Mouse (Mus musculus) MEL (cell line): ENCODE data around the gene Rab11fip4. TPM values are rescaled to one million over a fixed set of nuclear protein-coding genes. Genes with fewer than 3 reads are reported as not detected.

Source experiments
- DNase-seq: peaks from one replicate; pipeline ENCODE4 v3.0.0; 2011; ENCODE audit warnings: low read depth, low spot score
- H3K27ac ChIP-seq: 2 replicates; pipeline ENCODE4 v1.5.1; 2012; ENCODE audit warnings: low read depth, mild to moderate bottlenecking, control low read depth, low read length, moderate library complexity; ENCODE audit not compliant: control insufficient read depth
- H3K27me3 ChIP-seq, 2 experiments: fragments of 150-350 bp in 1 of 2; sonication (generic) in 1 of 2; 2 replicates each; pipeline ENCODE4 v1.6.1; 2012; ENCODE audit warnings: low read length in 2 of 2, mild to moderate bottlenecking in 2 of 2, improper control_type of control experiment in 1 of 2, moderate library complexity in 1 of 2; ENCODE audit not compliant: insufficient read depth in 2 of 2, control insufficient read depth in 1 of 2
- H3K36me3 ChIP-seq, 2 experiments: 2 replicates each; pipeline ENCODE4 v1.6.1; 2012 to 2014; ENCODE audit warnings: low read length in 2 of 2, improper control_type of control experiment in 1 of 2, inconsistent platforms in 1 of 2, mild to moderate bottlenecking in 1 of 2; ENCODE audit not compliant: insufficient read depth in 2 of 2, control insufficient read depth in 1 of 2
- H3K4me1 ChIP-seq, 2 experiments: fragments of 150-350 bp in 1 of 2; sonication (generic) in 1 of 2; 2 replicates each; pipeline ENCODE4 v1.6.1; 2012; ENCODE audit warnings: low read length in 2 of 2, improper control_type of control experiment in 1 of 2, mild to moderate bottlenecking in 1 of 2; ENCODE audit not compliant: insufficient read depth in 2 of 2, control insufficient read depth in 1 of 2
- H3K4me3 ChIP-seq, 2 experiments: fragments of 150-350 bp in 1 of 2; sonication (generic) in 1 of 2; 2 replicates each; pipeline ENCODE4 v1.5.1; 2012; ENCODE audit warnings: low read depth in 2 of 2, low read length in 2 of 2, mild to moderate bottlenecking in 2 of 2, moderate library complexity in 2 of 2, control low read depth in 1 of 2, improper control_type of control experiment in 1 of 2; ENCODE audit not compliant: control insufficient read depth in 1 of 2, insufficient read depth in 1 of 2
- H3K79me2 ChIP-seq: 2 replicates; pipeline ENCODE4 v1.6.1; 2012; ENCODE audit warnings: mild to moderate bottlenecking, low read length, moderate library complexity; ENCODE audit not compliant: control insufficient read depth, poor library complexity, insufficient read depth
- H3K9ac ChIP-seq: 2 replicates; pipeline ENCODE4 v1.6.1; 2012; ENCODE audit warnings: low read depth, mild to moderate bottlenecking, control low read depth, low read length, moderate library complexity; ENCODE audit not compliant: control insufficient read depth, poor library complexity, severe bottlenecking
- H3K9me3 ChIP-seq: fragments of 150-350 bp; sonication (generic); replicated peaks from 2 replicates; pipeline ENCODE4 v1.6.1; 2012; ENCODE audit warnings: mild to moderate bottlenecking, low read length, improper control_type of control experiment, moderate library complexity; ENCODE audit not compliant: insufficient read depth
- BHLHE40 ChIP-seq: IDR thresholded peaks from 2 replicates; pipeline ENCODE4 v1.6.1; 2012; ENCODE audit warnings: low read depth, mild to moderate bottlenecking, inconsistent platforms, low read length, improper control_type of control experiment, borderline replicate concordance
- CTCF ChIP-seq, 3 experiments: IDR thresholded peaks in 2 of 3; conservative IDR thresholded peaks in 1 of 3; 2 replicates each; pipeline ENCODE4 v1.5.1; 2011 to 2012; ENCODE audit warnings: low read length in 3 of 3, low read depth in 2 of 3, mild to moderate bottlenecking in 2 of 3, improper control_type of control experiment in 1 of 3, inconsistent platforms in 1 of 3, mixed read lengths in 1 of 3, moderate library complexity in 1 of 3; ENCODE audit not compliant: control insufficient read depth in 1 of 3, insufficient read depth in 1 of 3, poor library complexity in 1 of 3, severe bottlenecking in 1 of 3
- E2F4 ChIP-seq: IDR thresholded peaks from 2 replicates; pipeline ENCODE4 v1.6.1; 2011; ENCODE audit warnings: low read depth, low read length, improper control_type of control experiment, borderline replicate concordance
- EP300 ChIP-seq, 2 experiments: IDR thresholded peaks; 2 replicates each; pipeline ENCODE4 v1.6.1; 2011; ENCODE audit warnings: improper control_type of control experiment in 2 of 2, low read length in 2 of 2, low read depth in 1 of 2, mild to moderate bottlenecking in 1 of 2
- ETS1 ChIP-seq: IDR thresholded peaks from 2 replicates; pipeline ENCODE4 v1.6.1; 2012; ENCODE audit warnings: low read depth, mild to moderate bottlenecking, inconsistent platforms, low read length, improper control_type of control experiment, moderate library complexity
- GABPA ChIP-seq: IDR thresholded peaks from 2 replicates; pipeline ENCODE4 v1.6.1; 2012; ENCODE audit warnings: low read depth, mild to moderate bottlenecking, inconsistent platforms, low read length, improper control_type of control experiment, moderate library complexity
- GATA1 ChIP-seq: IDR thresholded peaks from 2 replicates; pipeline ENCODE4 v1.6.1; 2011; ENCODE audit warnings: low read depth, low read length, improper control_type of control experiment
- MAFK ChIP-seq: IDR thresholded peaks from 2 replicates; pipeline ENCODE4 v1.6.1; 2011; ENCODE audit warnings: low read depth, mild to moderate bottlenecking, low read length, improper control_type of control experiment, borderline replicate concordance
- MAX ChIP-seq: IDR thresholded peaks from 2 replicates; pipeline ENCODE4 v1.6.1; 2011; ENCODE audit warnings: low read length, improper control_type of control experiment
- NRF1 ChIP-seq: IDR thresholded peaks from 2 replicates; pipeline ENCODE4 v1.6.1; 2014; ENCODE audit warnings: low read depth, mild to moderate bottlenecking, inconsistent platforms, low read length, improper control_type of control experiment, moderate library complexity; ENCODE audit not compliant: poor library complexity, insufficient read depth, severe bottlenecking
- POLR2AphosphoS5 ChIP-seq: IDR thresholded peaks from 2 replicates; pipeline ENCODE4 v1.6.1; 2012; ENCODE audit warnings: low read depth, borderline replicate concordance, mild to moderate bottlenecking, inconsistent platforms, low read length, moderate library complexity, mixed read lengths
- RCOR1 ChIP-seq: IDR thresholded peaks from 2 replicates; pipeline ENCODE4 v1.6.1; 2012; ENCODE audit warnings: low read depth, mild to moderate bottlenecking, inconsistent platforms, low read length, improper control_type of control experiment
- TAL1 ChIP-seq: IDR thresholded peaks from 2 replicates; pipeline ENCODE4 v1.6.1; 2012; ENCODE audit warnings: mild to moderate bottlenecking, inconsistent platforms, low read length, moderate library complexity, mixed read lengths
- TBP ChIP-seq: IDR thresholded peaks from 2 replicates; pipeline ENCODE4 v1.8.0; 2011; ENCODE audit warnings: low read depth, low read length, improper control_type of control experiment
- TCF12 ChIP-seq: IDR thresholded peaks from 2 replicates; pipeline ENCODE4 v1.6.1; 2014; ENCODE audit warnings: low read depth, mild to moderate bottlenecking, inconsistent platforms, low read length, improper control_type of control experiment, moderate library complexity
- UBTF ChIP-seq: IDR thresholded peaks from 2 replicates; pipeline ENCODE4 v1.6.1; 2012; ENCODE audit warnings: low read depth, mild to moderate bottlenecking, inconsistent platforms, low read length, improper control_type of control experiment, moderate library complexity, borderline replicate concordance; ENCODE audit not compliant: insufficient read depth
- USF2 ChIP-seq, 2 experiments: IDR thresholded peaks; 2 replicates each; pipeline ENCODE4 v1.6.1; 2011 to 2012; ENCODE audit warnings: improper control_type of control experiment in 2 of 2, low read length in 2 of 2, borderline replicate concordance in 1 of 2, inconsistent platforms in 1 of 2, low read depth in 1 of 2, mild to moderate bottlenecking in 1 of 2; ENCODE audit not compliant: insufficient read depth in 1 of 2
- ZC3H11A ChIP-seq: IDR thresholded peaks from 2 replicates; pipeline ENCODE4 v1.6.1; 2012; ENCODE audit warnings: low read depth, mild to moderate bottlenecking, inconsistent platforms, low read length, improper control_type of control experiment
- ZKSCAN1 ChIP-seq: IDR thresholded peaks from 2 replicates; pipeline ENCODE4 v1.6.1; 2012; ENCODE audit warnings: low read depth, mild to moderate bottlenecking, inconsistent platforms, low read length, improper control_type of control experiment, moderate library complexity
- ZMIZ1 ChIP-seq: IDR thresholded peaks from 2 replicates; pipeline ENCODE4 v1.6.1; 2012; ENCODE audit warnings: low read depth, mild to moderate bottlenecking, inconsistent platforms, low read length, improper control_type of control experiment, moderate library complexity
- polyA plus RNA-seq, 2 experiments: library from polyadenylated mRNA; stranded (reverse) in 1 of 2; unstranded in 1 of 2; fragments of >175 nt in 1 of 2; fragments of >200 nt in 1 of 2; gene quantifications; 2 replicates each; pipeline versions ENCODE4 v1.2.1 to v1.2.4; 2012; ENCODE audit warnings: low replicate concordance in 2 of 2, low read depth in 1 of 2; ENCODE audit not compliant: insufficient read length in 2 of 2, insufficient read depth in 1 of 2, missing spikeins in 1 of 2
- total RNA-seq: library from RNA; depleted of rRNA; stranded (reverse); fragments of 300-350 nt; gene quantifications from 2 replicates; pipeline ENCODE4 v1.2.3, GENCODE M21; 2012

The Rab11fip4 gene
- total and polyA plus RNA-seq, 3 experiments, result under 0.01 to 0.03 TPM; not detected in 1

DNA sequence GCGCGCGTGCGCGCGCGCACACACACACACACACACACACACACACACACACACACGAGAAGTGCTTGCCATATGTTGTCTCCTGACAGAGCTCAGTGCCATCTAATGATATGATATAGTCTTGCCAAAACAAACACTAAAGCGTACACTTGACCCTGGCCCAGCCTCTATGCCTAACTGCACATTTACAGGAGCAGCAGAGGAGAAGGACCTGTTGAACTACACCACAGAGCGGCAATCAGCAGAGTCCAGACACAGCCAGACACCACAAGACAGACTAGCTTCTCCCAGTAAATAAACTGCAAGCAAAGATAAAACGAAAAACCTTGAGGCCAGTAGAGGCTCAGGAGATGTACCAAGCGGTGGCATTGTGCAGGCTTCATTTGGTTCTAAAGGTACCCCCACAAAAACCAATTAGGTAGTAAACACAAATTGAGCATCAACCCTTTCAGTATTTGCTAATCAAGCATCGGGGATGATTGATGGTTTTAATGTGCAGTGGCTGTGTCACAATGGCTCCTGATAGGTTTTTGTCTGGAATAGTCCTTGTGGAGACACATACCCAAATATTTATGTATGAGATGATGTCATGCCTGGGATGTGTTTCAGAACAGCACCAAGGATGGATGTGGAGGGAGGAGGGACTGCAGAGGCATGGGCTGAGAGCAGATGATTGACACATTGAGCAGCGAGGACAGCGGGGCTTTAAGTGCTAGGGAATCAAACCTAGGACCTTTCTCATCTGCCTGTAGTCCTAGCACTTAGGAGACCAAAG, 145.4 kb downstream of the Rab11fip4 start (continued):
- TF ChIP-seq E2F4 (no peak), CTCF (IDR thresholded peaks at IDR 0.05 in 2 of 3, conservative IDR thresholded peaks at IDR 0.05 in 1 of 3; ENCODE audit: control insufficient read depth in 1 of 3, insufficient read depth in 1 of 3, low read depth in 2 of 3, low read length in 3 of 3, poor library complexity in 1 of 3, severe bottlenecking in 1 of 3) (no peak), ZC3H11A (no peak), POLR2AphosphoS5 (no peak), TAL1 (peak; percentile 90), GABPA (no peak), ZKSCAN1 (no peak), NRF1 (peak; percentile 63), TCF12 (peak; percentile 70), MAX (no peak)
- TF ChIP-seq, all 39 proteins: peak for 6

GRCm38 (mm10) chr11:79737126-79737697, 146.2 kb downstream of the Rab11fip4 start:
- no peak for DNase-seq
- Histone ChIP-seq H3K9ac (no peak overlapping the region), H3K4me1 (no peaks in the 10 kb centered on the region), H3K27ac (no peak overlapping the region), H3K36me3 (no peaks in the 10 kb centered on the region), H3K79me2 (no peaks in the 10 kb centered on the region), H3K27me3 (peaks cover 1 to 2% of the 10 kb centered on the region in 2 experiments; a peak in 2 of 4 replicates), H3K4me3 (no peak overlapping the region), H3K9me3 (no peaks in the 10 kb centered on the region)
- no peak for TF ChIP-seq UBTF
- TF ChIP-seq CTCF (IDR thresholded peaks at IDR 0.05 in 2 of 3, conservative IDR thresholded peaks at IDR 0.05 in 1 of 3; ENCODE audit: control insufficient read depth in 1 of 3, insufficient read depth in 1 of 3, low read depth in 2 of 3, low read length in 3 of 3, poor library complexity in 1 of 3, severe bottlenecking in 1 of 3), result no peak
- no peak for TF ChIP-seq MAFK

DNA sequence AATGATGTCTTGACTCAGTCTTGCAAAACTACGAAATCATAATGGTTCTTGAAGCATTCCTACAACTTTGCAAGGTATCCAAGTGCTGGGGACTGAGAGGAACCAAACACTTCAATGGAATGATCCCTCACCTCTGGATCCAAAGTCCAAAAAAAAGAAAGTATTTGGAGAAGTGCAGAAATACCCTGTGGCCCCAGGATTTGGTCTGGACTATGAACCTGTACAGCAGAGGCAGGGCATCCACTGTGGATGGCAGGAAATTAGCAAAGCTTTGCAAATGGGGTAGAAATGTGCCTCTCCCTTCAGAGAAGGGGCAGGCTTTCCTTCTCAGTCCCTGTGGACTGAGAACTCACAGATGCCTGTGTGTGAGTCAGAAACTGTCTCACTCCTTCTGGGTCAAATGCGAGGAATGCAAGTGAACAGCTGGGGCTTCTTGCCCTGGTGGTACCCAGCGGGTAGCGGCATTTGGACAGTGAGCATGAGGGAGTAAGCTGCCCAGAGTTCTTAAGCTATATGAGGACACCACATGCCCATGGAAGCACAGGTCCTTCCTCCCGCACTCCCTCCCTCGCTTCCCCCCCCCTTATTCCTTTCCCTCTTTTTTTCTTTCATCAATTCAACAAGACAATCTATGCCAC, 147.0 kb downstream of the Rab11fip4 start:
- Histone ChIP-seq H3K9ac (no peak overlapping the region), H3K36me3 (no peaks in the 10 kb centered on the region), H3K4me1 (no peaks in the 10 kb centered on the region), H3K27me3 (peaks cover 1% of the 10 kb centered on the region in 2 experiments; a peak in 2 of 4 replicates), H3K9me3 (no peaks in the 10 kb centered on the region), H3K79me2 (no peaks in the 10 kb centered on the region), H3K27ac (no peak overlapping the region), H3K4me3 (no peak overlapping the region)
- no peak for TF ChIP-seq TBP
- no peak for TF ChIP-seq RCOR1
- TF ChIP-seq EP300 (IDR thresholded peaks at IDR 0.05; ENCODE audit: low read depth in 1 of 2, low read length in 2 of 2), result no peak
- TF ChIP-seq BHLHE40, result no peak
- TF ChIP-seq ETS1, result no peak
- no peak for TF ChIP-seq ZMIZ1
- no peak for TF ChIP-seq GATA1
- TF ChIP-seq USF2 (IDR thresholded peaks at IDR 0.05; ENCODE audit: borderline replicate concordance in 1 of 2, insufficient read depth in 1 of 2, low read depth in 1 of 2, low read length in 2 of 2), result no peak
- no peak for DNase-seq
